Mouse (Mus musculus) hindbrain, postnatal 0 days (tissue): Measurements from ENCODE around the gene Wdr17. TPM values are rescaled to one million over a fixed set of nuclear protein-coding genes. Genes with fewer than 3 reads are reported as not detected.
"Not testable (repeated sequence)": the region's sequence is repeated elsewhere in the genome, so short reads cannot be mapped to it uniquely, and the experiment has no call there.

Source experiments
- ATAC-seq: fragments of 200-750 bp; cut with Nextera tagmentation; 2 replicates; pipeline ENCODE4 v1.8.0; 2017; ENCODE audit warnings: mild to moderate bottlenecking, moderate TSS enrichment, moderate library complexity
- DNase-seq: peaks from one replicate; pipeline ENCODE4 v3.0.0-alpha.2; 2015; ENCODE audit warnings: low spot score
- H3K27ac ChIP-seq: fragments of 300-500 bp; sonication (generic); 2 replicates; pipeline ENCODE4 v1.5.1; 2014; ENCODE audit warnings: mild to moderate bottlenecking
- H3K27me3 ChIP-seq: fragments of 300-500 bp; sonication (generic); 2 replicates; pipeline ENCODE4 v1.6.1; 2014; ENCODE audit warnings: low read length, mixed read lengths; ENCODE audit not compliant: insufficient read depth
- H3K36me3 ChIP-seq: fragments of 300-500 bp; sonication (generic); 2 replicates; pipeline ENCODE4 v1.6.1; 2014; ENCODE audit warnings: low read length, mixed read lengths; ENCODE audit not compliant: insufficient read depth
- H3K4me1 ChIP-seq: fragments of 300-500 bp; sonication (generic); 2 replicates; pipeline ENCODE4 v1.6.1; 2014; ENCODE audit warnings: antibody characterized with exemption, low read length, mixed read lengths; ENCODE audit not compliant: insufficient read depth
- H3K4me2 ChIP-seq: fragments of 300-500 bp; sonication (generic); 2 replicates; pipeline ENCODE4 v1.6.1; 2014; ENCODE audit warnings: low read depth, mild to moderate bottlenecking, low read length, moderate library complexity, mixed read lengths
- H3K4me3 ChIP-seq: fragments of 300-500 bp; sonication (generic); 2 replicates; pipeline ENCODE4 v1.5.1; 2014; ENCODE audit warnings: low read length
- H3K9ac ChIP-seq: fragments of 300-500 bp; sonication (generic); replicated peaks from 2 replicates; pipeline ENCODE4 v1.6.1; 2014; ENCODE audit warnings: mild to moderate bottlenecking, low read length, moderate library complexity, mixed read lengths
- H3K9me3 ChIP-seq: fragments of 300-500 bp; sonication (generic); 2 replicates; pipeline ENCODE4 v1.6.1; 2016; ENCODE audit warnings: low read length, mixed read lengths
- CTCF ChIP-seq: IDR thresholded peaks from 2 replicates; pipeline ENCODE4 v1.5.1; 2016; ENCODE audit warnings: antibody characterized with exemption, control low read depth, low read depth
- WGBS: fragments of 180-500 bp; shearing (Covaris S2); extraction: QIAGEN DNeasy Blood & Tissue Kit; methylation state at CpG from one replicate; pipeline ENCODE4 v1.1.7; 2014; 5-methylcytosine and 5-hydroxymethylcytosine counted together
- polyA plus RNA-seq: library from polyadenylated mRNA; unstranded; fragments of >200 nt; fragmentation: Nextera tagmentation; extraction: Ambion mirVana; gene quantifications from 2 replicates; pipeline ENCODE4 v1.2.1, GENCODE M21; 2015
- total RNA-seq: library from RNA; depleted of rRNA; stranded (reverse); fragments of >200 nt; gene quantifications from 2 replicates; pipeline ENCODE4 v1.2.3, GENCODE M21; 2014

Gene Wdr17
- total and polyA plus RNA-seq, 2 experiments from 2014 or later = 9.1 to 11.7 TPM

GRCm38 (mm10) chr8:54667756-54668155, 219.2 kb downstream of the Wdr17 start:
- Histone ChIP-seq H3K9ac (no peak overlapping the region), H3K4me3 (no peak overlapping the region), H3K27me3 (no peaks in the 10 kb centered on the region), H3K4me2 (no peak overlapping the region), H3K9me3 (no peaks in the 10 kb centered on the region), H3K4me1 (no peaks in the 10 kb centered on the region), H3K36me3 (no peaks in the 10 kb centered on the region), H3K27ac (no peak overlapping the region)
- ATAC-seq (no peak), DNase-seq (no peak)
- no peak for TF ChIP-seq CTCF
- 83% methylated on average over 3 of the region's 3 CpGs for whole genome bisulfite sequencing

DNA sequence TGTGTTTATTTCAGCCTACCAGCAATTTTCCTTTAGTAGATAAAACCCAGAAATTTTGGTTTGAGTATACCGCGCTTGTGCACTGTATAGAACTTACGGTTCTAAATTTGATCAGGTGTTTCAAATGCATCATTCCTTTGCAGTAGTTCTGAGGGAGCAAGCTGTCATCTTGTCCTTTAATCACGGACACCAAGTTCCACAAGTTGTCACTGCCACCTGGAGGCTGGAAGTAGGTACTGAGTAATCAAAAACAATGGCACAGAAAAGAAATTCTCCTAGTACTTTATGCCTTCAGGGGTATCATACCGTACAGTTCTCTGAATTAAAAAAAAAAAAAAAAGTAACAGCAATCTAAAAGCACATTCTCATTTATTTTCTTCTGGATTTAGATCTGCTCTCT, 226.3 kb downstream of the Wdr17 start:
- Histone ChIP-seq H3K4me1 (no peaks in the 10 kb centered on the region), H3K27ac (no peak overlapping the region), H3K9me3 (no peaks in the 10 kb centered on the region), H3K4me2 (no peak overlapping the region), H3K36me3 (no peaks in the 10 kb centered on the region), H3K27me3 (no peaks in the 10 kb centered on the region), H3K9ac (no peak overlapping the region), H3K4me3 (no peak overlapping the region)
- TF ChIP-seq CTCF = peak; percentile 83
- DNase-seq (peak; percentile 80), ATAC-seq (peak; percentile 81)
- 35% methylated on average over 5 of the region's 5 CpGs for WGBS

- Histone ChIP-seq H3K36me3 (no peaks in the 10 kb centered on the region), H3K27ac (no peak overlapping the region), H3K4me2 (no peak overlapping the region), H3K9ac (no peak overlapping the region), H3K4me3 (no peak overlapping the region), H3K27me3 (no peaks in the 10 kb centered on the region), H3K4me1 (no peaks in the 10 kb centered on the region), H3K9me3 (no peaks in the 10 kb centered on the region)
- WGBS = 87% methylated on average over 2 of the region's 2 CpGs
- TF ChIP-seq CTCF = peak; percentile 18; the same call in 1 of the 2 replicates
- ATAC-seq = no peak
- no peak for DNase-seq
These were observed 227.3 kb downstream of the Wdr17 start for GRCm38 (mm10) chr8:54659703-54660102.

- no peak for ATAC-seq
- H3K27ac ChIP-seq = no peak overlapping the region
- H3K9me3 ChIP-seq = no peaks in the 10 kb centered on the region
- no peaks in the 10 kb centered on the region for H3K36me3 ChIP-seq
- H3K27me3 ChIP-seq = no peaks in the 10 kb centered on the region
- 49% methylated on average over 4 of the region's 4 CpGs for WGBS
- H3K4me2 ChIP-seq = no peak overlapping the region
- no peak for TF ChIP-seq CTCF
- H3K4me1 ChIP-seq = no peaks in the 10 kb centered on the region
- H3K4me3 ChIP-seq = no peak overlapping the region
- DNase-seq = peak; percentile 30
- H3K9ac ChIP-seq = no peak overlapping the region
These were observed 248.3 kb downstream of the Wdr17 start for GRCm38 (mm10) chr8:54638634-54639033.

GRCm38 (mm10) chr8:54616710-54617109, 270.3 kb downstream of the Wdr17 start:
- H3K9me3 ChIP-seq, H3K4me3 ChIP-seq, ATAC-seq, H3K36me3 ChIP-seq, DNase-seq, H3K4me2 ChIP-seq, H3K4me1 ChIP-seq, H3K9ac ChIP-seq, H3K27me3 ChIP-seq, H3K27ac ChIP-seq: not testable (repeated sequence)
- 90% methylated on average over 17 of the region's 17 CpGs for WGBS

- 70% methylated on average over 4 of the region's 4 CpGs for WGBS
- H3K36me3 ChIP-seq = no peaks in the 10 kb centered on the region
- H3K9me3 ChIP-seq = no peaks in the 10 kb centered on the region
- no peak for DNase-seq
- TF ChIP-seq CTCF = no peak
- no peak overlapping the region for H3K27ac ChIP-seq
- ATAC-seq = no peak
- no peaks in the 10 kb centered on the region for H3K27me3 ChIP-seq
- no peak overlapping the region for H3K4me3 ChIP-seq
- H3K9ac ChIP-seq = no peak overlapping the region
- no peak overlapping the region for H3K4me2 ChIP-seq
- no peaks in the 10 kb centered on the region for H3K4me1 ChIP-seq
These were observed 276.7 kb downstream of the Wdr17 start for GRCm38 (mm10) chr8:54610238-54610637.

DNA sequence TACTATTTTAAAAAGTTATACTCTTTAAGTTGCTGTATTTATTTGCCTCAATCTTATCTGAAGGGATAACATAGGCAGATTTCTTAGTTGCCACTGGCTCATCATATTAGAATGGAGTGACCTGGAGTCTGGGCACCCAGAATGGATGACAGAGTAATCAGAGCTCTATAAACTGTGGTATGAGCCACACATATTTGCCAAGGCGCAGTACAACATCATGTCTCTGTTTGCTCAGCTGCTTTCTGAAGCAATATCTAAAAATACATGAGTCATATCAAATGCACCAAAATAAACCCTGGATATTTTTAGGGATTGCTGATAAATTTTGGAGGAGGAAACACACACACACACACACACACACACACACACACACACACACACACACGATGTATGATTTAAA, 277.6 kb downstream of the Wdr17 start:
- no peak overlapping the region for H3K4me2 ChIP-seq
- 95% methylated on average over 2 of the region's 2 CpGs for whole genome bisulfite sequencing
- DNase-seq (no peak), ATAC-seq (no peak)
- H3K27ac ChIP-seq = no peak overlapping the region
- H3K36me3 ChIP-seq = no peaks in the 10 kb centered on the region
- H3K9me3 ChIP-seq = no peaks in the 10 kb centered on the region
- no peak for TF ChIP-seq CTCF
- no peaks in the 10 kb centered on the region for H3K4me1 ChIP-seq
- no peaks in the 10 kb centered on the region for H3K27me3 ChIP-seq
- no peak overlapping the region for H3K4me3 ChIP-seq
- H3K9ac ChIP-seq = no peak overlapping the region

GRCm38 (mm10) chr8:54603440-54603839, 283.5 kb downstream of the Wdr17 start:
- Histone ChIP-seq H3K27me3 (no peaks in the 10 kb centered on the region), H3K36me3 (no peaks in the 10 kb centered on the region), H3K4me2 (no peak overlapping the region), H3K9ac (no peak overlapping the region), H3K4me1 (0 out of 2 replicates have a peak, but pooled peaks cover 8% of the 10 kb centered on the region), H3K9me3 (no peaks in the 10 kb centered on the region), H3K27ac (no peak overlapping the region), H3K4me3 (no peak overlapping the region)
- no peak for TF ChIP-seq CTCF
- DNase-seq = no peak
- ATAC-seq = no peak
- WGBS = 78% methylated on average over 4 of the region's 4 CpGs
